Mouse (Mus musculus) lung, adult 2 months (tissue): ENCODE measurements around the gene Ccr8.

ENCODE experiments used
- CTCF ChIP-seq: fragments of 200-500 bp; IDR thresholded peaks from 2 replicates; pipeline ENCODE4 v1.5.1; 2011; ENCODE audit warnings: mild to moderate bottlenecking, low read length, control low read depth; ENCODE audit not compliant: insufficient read depth
- POLR2A ChIP-seq: fragments of 200-500 bp; IDR thresholded peaks from 2 replicates; pipeline ENCODE4 v1.6.1; 2011; ENCODE audit warnings: low read depth, mild to moderate bottlenecking, control low read depth, low read length, borderline replicate concordance; ENCODE audit errors: extremely low read depth

DNA sequence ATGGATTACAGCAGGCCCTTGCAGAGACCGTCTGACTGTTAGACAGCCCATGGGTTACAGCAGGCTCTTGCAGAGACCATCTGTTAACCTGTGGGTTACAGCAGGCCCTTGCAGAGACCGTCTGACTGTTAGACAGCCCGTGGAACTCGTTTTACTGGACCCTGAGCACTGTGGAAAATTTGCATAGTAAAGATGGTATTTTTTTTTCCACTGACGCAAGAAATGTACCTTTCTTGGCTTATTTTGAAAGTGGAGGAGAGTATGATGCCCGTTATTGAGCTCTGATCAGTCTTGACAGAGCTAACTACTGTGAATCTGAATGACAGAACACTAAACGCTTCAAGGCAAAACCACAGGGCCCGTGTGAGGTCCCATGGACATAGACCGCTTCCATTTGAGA, 35.7 kb upstream of the Ccr8 start:
- TF ChIP-seq CTCF (no peak), POLR2A (no peak)
